Mouse (Mus musculus): ENCODE measurements around the gene Hist1h2ae. TPM values are rescaled to one million over a fixed set of nuclear protein-coding genes. Genes with fewer than 3 reads are reported as not detected.
"Not testable (repeated sequence)": the region's sequence is repeated elsewhere in the genome, so short reads cannot be mapped to it uniquely, and the experiment has no call there.

Gene Hist1h2ae
- polyA plus RNA-seq, 1 experiment from 2014 or later = 34.0 TPM

- ATAC-seq (replicated peaks; ENCODE audit: extremely low read depth, insufficient read depth, low FRiP score) = no peak
- WGBS = 36% methylated on average over 2 of the region's 2 CpGs
- Histone ChIP-seq H3K4me3 (ENCODE audit: low read length) (peak overlapping the region; percentile 59), H3K4me2 (ENCODE audit: low read depth, low read length) (peak overlapping the region; percentile 77), H3K27ac (ENCODE audit: low read length) (peak overlapping the region; percentile 96), H3K9ac (ENCODE audit: low read length) (peak overlapping the region; percentile 76), H3K4me1 (ENCODE audit: control insufficient read depth, insufficient read depth, low read length) (peaks cover 30% of the 10 kb centered on the region), H3K9me3 (replicated peaks; ENCODE audit: control insufficient read depth, low read length) (no peaks in the 10 kb centered on the region), H3K36me3 (ENCODE audit: control insufficient read depth, insufficient read depth) (no peaks in the 10 kb centered on the region), H3K27me3 (ENCODE audit: control insufficient read depth, insufficient read depth, low read length) (no peaks in the 10 kb centered on the region)
Measured at GRCm38 (mm10) chr13:23572218-23573033, 1.4 kb upstream of the Hist1h2ae start.

- H3K27ac ChIP-seq (ENCODE audit: low read length) = peak overlapping the region; percentile 96
- H3K4me2 ChIP-seq (ENCODE audit: low read depth, low read length) = peak overlapping the region; percentile 77
- H3K4me1 ChIP-seq (ENCODE audit: control insufficient read depth, insufficient read depth, low read length) = peaks cover 23% of the 10 kb centered on the region
- under 1% methylated on average over 10 of the region's 34 CpGs for WGBS
- not testable (repeated sequence) for ATAC-seq (replicated peaks; ENCODE audit: extremely low read depth, insufficient read depth, low FRiP score); H3K9me3 ChIP-seq (replicated peaks; ENCODE audit: control insufficient read depth, low read length); H3K36me3 ChIP-seq (ENCODE audit: control insufficient read depth, insufficient read depth); H3K27me3 ChIP-seq (ENCODE audit: control insufficient read depth, insufficient read depth, low read length)
- H3K9ac ChIP-seq (ENCODE audit: low read length) = peak overlapping the region; percentile 76
- H3K4me3 ChIP-seq (ENCODE audit: low read length) = peak overlapping the region; percentile 59
Measured at GRCm38 (mm10) chr13:23571504-23572217, 641 bp upstream of the Hist1h2ae start.

- H3K4me2 ChIP-seq (ENCODE audit: low read depth, low read length) = peak overlapping the region; percentile 77
- peak; percentile 3; the same call in 1 of the 2 replicates for ATAC-seq (replicated peaks; ENCODE audit: extremely low read depth, insufficient read depth, low FRiP score)
- peak overlapping the region; percentile 59 for H3K4me3 ChIP-seq (ENCODE audit: low read length)
- H3K9ac ChIP-seq (ENCODE audit: low read length) = peak overlapping the region; percentile 68
- H3K27ac ChIP-seq (ENCODE audit: low read length) = peak overlapping the region; percentile 96
- 4% methylated on average over 19 of the region's 41 CpGs for WGBS
- not testable (repeated sequence) for H3K9me3 ChIP-seq (replicated peaks; ENCODE audit: control insufficient read depth, low read length); H3K36me3 ChIP-seq (ENCODE audit: control insufficient read depth, insufficient read depth); H3K27me3 ChIP-seq (ENCODE audit: control insufficient read depth, insufficient read depth, low read length)
- H3K4me1 ChIP-seq (ENCODE audit: control insufficient read depth, insufficient read depth, low read length) = peaks cover 18% of the 10 kb centered on the region
Measured at GRCm38 (mm10) chr13:23570261-23571021, 579 bp downstream of the Hist1h2ae start.

GRCm38 (mm10) chr13:23564482-23564881 is 6.5 kb downstream of the Hist1h2ae start:
- H3K4me3 ChIP-seq (ENCODE audit: low read length) = no peak overlapping the region
- H3K4me1 ChIP-seq (ENCODE audit: control insufficient read depth, insufficient read depth, low read length) = no peaks in the 10 kb centered on the region
- H3K36me3 ChIP-seq (ENCODE audit: control insufficient read depth, insufficient read depth) = no peaks in the 10 kb centered on the region
- no peak overlapping the region for H3K27ac ChIP-seq (ENCODE audit: low read length)
- WGBS = 83% methylated on average over 2 of the region's 2 CpGs
- no peaks in the 10 kb centered on the region for H3K27me3 ChIP-seq (ENCODE audit: control insufficient read depth, insufficient read depth, low read length)
- no peak overlapping the region for H3K4me2 ChIP-seq (ENCODE audit: low read depth, low read length)
- ATAC-seq (replicated peaks; ENCODE audit: extremely low read depth, insufficient read depth, low FRiP score) = no peak
- H3K9ac ChIP-seq (ENCODE audit: low read length) = no peak overlapping the region
- no peaks in the 10 kb centered on the region for H3K9me3 ChIP-seq (replicated peaks; ENCODE audit: control insufficient read depth, low read length)

- Histone ChIP-seq H3K4me2 (ENCODE audit: low read depth, low read length) (peak overlapping the region; percentile 91), H3K4me3 (ENCODE audit: low read length) (peak overlapping the region; percentile 56), H3K4me1 (ENCODE audit: control insufficient read depth, insufficient read depth, low read length) (no peaks in the 10 kb centered on the region), H3K9ac (ENCODE audit: low read length) (peak overlapping the region; percentile 71), H3K9me3 (replicated peaks; ENCODE audit: control insufficient read depth, low read length) (no peaks in the 10 kb centered on the region), H3K27me3 (ENCODE audit: control insufficient read depth, insufficient read depth, low read length) (no peaks in the 10 kb centered on the region), H3K36me3 (ENCODE audit: control insufficient read depth, insufficient read depth) (no peaks in the 10 kb centered on the region), H3K27ac (ENCODE audit: low read length) (peak overlapping the region; percentile 98)
- 2% methylated on average over 18 of the region's 18 CpGs for WGBS
- ATAC-seq (replicated peaks; ENCODE audit: extremely low read depth, insufficient read depth, low FRiP score) = peak; percentile 49; the same call in 1 of the 2 replicates
Measured at GRCm38 (mm10) chr13:23562699-23563462, 8.1 kb downstream of the Hist1h2ae start.

- H3K4me3 ChIP-seq (ENCODE audit: low read length) = peak within 1 kb of the TSS; percentile 56
- H3K27ac ChIP-seq (ENCODE audit: low read length) = peak within 1 kb of the TSS; percentile 98
- not testable (repeated sequence) for H3K27me3 ChIP-seq (ENCODE audit: control insufficient read depth, insufficient read depth, low read length); H3K9me3 ChIP-seq (replicated peaks; ENCODE audit: control insufficient read depth, low read length); H3K36me3 ChIP-seq (ENCODE audit: control insufficient read depth, insufficient read depth); H3K4me1 ChIP-seq (ENCODE audit: control insufficient read depth, insufficient read depth, low read length)
- H3K4me2 ChIP-seq (ENCODE audit: low read depth, low read length) = peak within 1 kb of the TSS; percentile 91
- WGBS = 0% methylated on average over 52 of the region's 67 CpGs
- H3K9ac ChIP-seq (ENCODE audit: low read length) = peak within 1 kb of the TSS; percentile 74
- peak; percentile 90 for ATAC-seq (replicated peaks; ENCODE audit: extremely low read depth, insufficient read depth, low FRiP score)
Measured at GRCm38 (mm10) chr13:23561883-23562659, 8.9 kb downstream of the Hist1h2ae start, which contains the start of gene Hist1h3e. TSS of gene Hist1h3e (minus strand) at chr13:23562369.

- 0% methylated on average over 2 of the region's 5 CpGs for WGBS
- H3K27me3 ChIP-seq (ENCODE audit: control insufficient read depth, insufficient read depth, low read length); H3K9me3 ChIP-seq (replicated peaks; ENCODE audit: control insufficient read depth, low read length); H3K4me1 ChIP-seq (ENCODE audit: control insufficient read depth, insufficient read depth, low read length); ATAC-seq (replicated peaks; ENCODE audit: extremely low read depth, insufficient read depth, low FRiP score); H3K36me3 ChIP-seq (ENCODE audit: control insufficient read depth, insufficient read depth): not testable (repeated sequence)
- Histone ChIP-seq H3K9ac (ENCODE audit: low read length) (peak overlapping the region; percentile 74; the same call in 1 of the 2 replicates), H3K4me3 (ENCODE audit: low read length) (peak overlapping the region; percentile 56), H3K4me2 (ENCODE audit: low read depth, low read length) (peak overlapping the region; percentile 91), H3K27ac (ENCODE audit: low read length) (peak overlapping the region; percentile 98)
Measured at GRCm38 (mm10) chr13:23561531-23561882, 9.5 kb downstream of the Hist1h2ae start.

GRCm38 (mm10) chr13:23560699-23561098 is 10.3 kb downstream of the Hist1h2ae start:
- not testable (repeated sequence) for H3K36me3 ChIP-seq (ENCODE audit: control insufficient read depth, insufficient read depth); H3K4me3 ChIP-seq (ENCODE audit: low read length); ATAC-seq (replicated peaks; ENCODE audit: extremely low read depth, insufficient read depth, low FRiP score); H3K9me3 ChIP-seq (replicated peaks; ENCODE audit: control insufficient read depth, low read length); H3K27me3 ChIP-seq (ENCODE audit: control insufficient read depth, insufficient read depth, low read length); H3K9ac ChIP-seq (ENCODE audit: low read length); H3K4me2 ChIP-seq (ENCODE audit: low read depth, low read length); H3K27ac ChIP-seq (ENCODE audit: low read length); H3K4me1 ChIP-seq (ENCODE audit: control insufficient read depth, insufficient read depth, low read length)
- 38% methylated on average over 2 of the region's 2 CpGs for WGBS

Data from heart, embryonic 16.5 days (tissue).